Mouse (Mus musculus) stomach, embryonic 15.5 days (tissue): ENCODE measurements around the gene Chmp2b. TPM values are rescaled to one million over a fixed set of nuclear protein-coding genes. Genes with fewer than 3 reads are reported as not detected.

Experiments
- ATAC-seq: fragments of 200-750 bp; cut with Nextera tagmentation; 2 replicates; pipeline ENCODE4 v1.8.0; 2017; ENCODE audit warnings: low read depth, moderate number of reproducible peaks, moderate TSS enrichment; ENCODE audit not compliant: insufficient read depth, low FRiP score
- H3K27ac ChIP-seq: fragments of 300-500 bp; sonication (generic); 2 replicates; pipeline ENCODE4 v1.5.1; 2015; ENCODE audit warnings: mild to moderate bottlenecking, inconsistent platforms
- H3K27me3 ChIP-seq: fragments of 300-500 bp; sonication (generic); replicated peaks from 2 replicates; pipeline ENCODE4 v1.6.1; 2015; ENCODE audit warnings: inconsistent platforms
- H3K36me3 ChIP-seq: fragments of 300-500 bp; sonication (generic); 2 replicates; pipeline ENCODE4 v1.6.1; 2015; ENCODE audit warnings: inconsistent platforms
- H3K4me1 ChIP-seq: fragments of 300-500 bp; sonication (generic); 2 replicates; pipeline ENCODE4 v1.6.1; 2015; ENCODE audit warnings: inconsistent platforms
- H3K4me2 ChIP-seq: fragments of 300-500 bp; sonication (generic); 2 replicates; pipeline ENCODE4 v1.6.1; 2015; ENCODE audit warnings: mild to moderate bottlenecking, inconsistent platforms
- H3K4me3 ChIP-seq: fragments of 300-500 bp; sonication (generic); replicated peaks from 2 replicates; pipeline ENCODE4 v1.5.1; 2015; ENCODE audit warnings: inconsistent platforms
- H3K9ac ChIP-seq: fragments of 300-500 bp; sonication (generic); 2 replicates; pipeline ENCODE4 v1.6.1; 2015; ENCODE audit warnings: inconsistent platforms
- H3K9me3 ChIP-seq: fragments of 300-500 bp; sonication (generic); 2 replicates; pipeline ENCODE4 v1.6.1; 2016; ENCODE audit warnings: inconsistent platforms
- WGBS: fragments of 180-500 bp; shearing (Covaris S2); methylation state at CpG from one replicate; pipeline ENCODE4 v1.1.7; 2015; 5-methylcytosine and 5-hydroxymethylcytosine counted together
- polyA plus RNA-seq: library from polyadenylated mRNA; unstranded; fragments of >200 nt; fragmentation: Nextera tagmentation; extraction: Ambion mirVana; gene quantifications from 2 replicates; pipeline ENCODE4 v1.2.1, GENCODE M21; 2015

The Chmp2b gene
- 107 and 110 TPM in 2 replicates for polyA plus RNA-seq

GRCm38 (mm10) chr16:65561963-65562863 is at the start of gene Chmp2b:
TSS of gene Chmp2b (minus strand) at chr16:65562726.
- peak within 1 kb of the TSS; percentile 97 for H3K9ac ChIP-seq

GRCm38 (mm10) chr16:65611678-65612077 is 49.2 kb upstream of the Chmp2b start:
- H3K4me3 ChIP-seq, result no peak overlapping the region
- H3K27ac ChIP-seq, result no peak overlapping the region
- no peak overlapping the region for H3K9ac ChIP-seq
- H3K27me3 ChIP-seq, result no peaks in the 10 kb centered on the region
- no peaks in the 10 kb centered on the region for H3K4me1 ChIP-seq
- H3K4me2 ChIP-seq, result no peak overlapping the region
- no peak for ATAC-seq
- no peaks in the 10 kb centered on the region for H3K9me3 ChIP-seq
- no peaks in the 10 kb centered on the region for H3K36me3 ChIP-seq
- WGBS, result 86% methylated on average over 1 of the region's 1 CpGs

More at GRCm38 (mm10) chr16:65561963-65562863, at the start of gene Chmp2b:
- ATAC-seq, result peak; percentile 88
- Histone ChIP-seq H3K27me3 (no peaks in the 10 kb centered on the region), H3K4me1 (peaks cover 4% of the 10 kb centered on the region; the same call in 1 of the 2 replicates), H3K36me3 (no peaks in the 10 kb centered on the region), H3K27ac (peak within 1 kb of the TSS; percentile 78), H3K4me3 (peak within 1 kb of the TSS; percentile 98), H3K4me2 (peak within 1 kb of the TSS; percentile 74), H3K9me3 (no peaks in the 10 kb centered on the region)
- under 1% methylated on average over 68 of the region's 69 CpGs for WGBS

- no peaks in the 10 kb centered on the region for H3K36me3 ChIP-seq
- H3K9me3 ChIP-seq, result no peaks in the 10 kb centered on the region
- H3K27me3 ChIP-seq, result no peaks in the 10 kb centered on the region
- no peaks in the 10 kb centered on the region for H3K4me1 ChIP-seq
- no peak overlapping the region for H3K9ac ChIP-seq
- no peak overlapping the region for H3K4me2 ChIP-seq
- ATAC-seq, result no peak
- WGBS, result 90% methylated on average over 4 of the region's 4 CpGs
- no peak overlapping the region for H3K27ac ChIP-seq
- H3K4me3 ChIP-seq, result no peak overlapping the region
These were observed 38.3 kb upstream of the Chmp2b start for GRCm38 (mm10) chr16:65600798-65601197.

DNA sequence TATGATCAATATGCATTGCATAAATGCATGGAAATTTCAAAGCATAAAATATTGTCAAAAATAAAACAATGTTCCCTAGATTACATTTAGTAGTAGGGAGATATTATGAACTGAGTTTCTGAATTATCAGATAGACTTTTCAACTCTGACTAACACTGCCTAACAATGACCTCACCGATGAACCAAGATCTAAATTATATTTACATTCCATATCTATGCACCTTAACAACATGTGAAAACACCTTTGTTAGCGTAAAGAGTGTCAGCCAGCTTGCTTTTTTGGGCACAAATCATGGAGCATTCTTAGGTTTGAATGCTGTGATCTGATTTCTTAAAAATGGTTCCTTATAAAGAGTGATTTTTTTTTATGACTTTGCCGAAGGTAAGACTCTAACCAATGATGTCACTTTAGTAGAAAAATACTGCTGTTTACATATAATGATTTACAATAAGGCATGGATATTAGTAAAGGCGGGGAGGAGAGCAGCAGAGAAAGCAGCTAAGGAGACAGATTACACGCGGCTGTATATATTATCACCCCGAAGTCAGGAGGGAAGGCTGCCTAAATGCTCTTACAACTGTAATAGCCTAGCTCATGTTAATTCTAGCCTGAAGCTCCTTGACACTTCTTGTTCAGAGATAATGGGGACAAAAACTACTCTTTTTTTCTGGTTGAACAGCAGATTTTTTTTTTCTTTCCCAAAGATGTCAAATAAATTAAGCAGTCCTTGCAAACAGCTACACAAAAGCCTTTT is 23.8 kb upstream of the Chmp2b start:
- no peak overlapping the region for H3K4me3 ChIP-seq
- no peaks in the 10 kb centered on the region for H3K27me3 ChIP-seq
- WGBS, result 31% methylated on average over 7 of the region's 7 CpGs
- no peak overlapping the region for H3K27ac ChIP-seq
- no peak overlapping the region for H3K9ac ChIP-seq
- no peak for ATAC-seq
- no peak overlapping the region for H3K4me2 ChIP-seq
- no peaks in the 10 kb centered on the region for H3K36me3 ChIP-seq
- H3K9me3 ChIP-seq, result no peaks in the 10 kb centered on the region
- no peaks in the 10 kb centered on the region for H3K4me1 ChIP-seq

- no peaks in the 10 kb centered on the region for H3K27me3 ChIP-seq
- H3K36me3 ChIP-seq, result no peaks in the 10 kb centered on the region
- no peak overlapping the region for H3K4me3 ChIP-seq
- no peaks in the 10 kb centered on the region for H3K4me1 ChIP-seq
- no peak for ATAC-seq
- H3K9me3 ChIP-seq, result no peaks in the 10 kb centered on the region
- H3K27ac ChIP-seq, result no peak overlapping the region
- 83% methylated on average over 2 of the region's 2 CpGs for WGBS
- no peak overlapping the region for H3K9ac ChIP-seq
- H3K4me2 ChIP-seq, result no peak overlapping the region
These were observed 23.2 kb upstream of the Chmp2b start for GRCm38 (mm10) chr16:65585699-65586098.

DNA sequence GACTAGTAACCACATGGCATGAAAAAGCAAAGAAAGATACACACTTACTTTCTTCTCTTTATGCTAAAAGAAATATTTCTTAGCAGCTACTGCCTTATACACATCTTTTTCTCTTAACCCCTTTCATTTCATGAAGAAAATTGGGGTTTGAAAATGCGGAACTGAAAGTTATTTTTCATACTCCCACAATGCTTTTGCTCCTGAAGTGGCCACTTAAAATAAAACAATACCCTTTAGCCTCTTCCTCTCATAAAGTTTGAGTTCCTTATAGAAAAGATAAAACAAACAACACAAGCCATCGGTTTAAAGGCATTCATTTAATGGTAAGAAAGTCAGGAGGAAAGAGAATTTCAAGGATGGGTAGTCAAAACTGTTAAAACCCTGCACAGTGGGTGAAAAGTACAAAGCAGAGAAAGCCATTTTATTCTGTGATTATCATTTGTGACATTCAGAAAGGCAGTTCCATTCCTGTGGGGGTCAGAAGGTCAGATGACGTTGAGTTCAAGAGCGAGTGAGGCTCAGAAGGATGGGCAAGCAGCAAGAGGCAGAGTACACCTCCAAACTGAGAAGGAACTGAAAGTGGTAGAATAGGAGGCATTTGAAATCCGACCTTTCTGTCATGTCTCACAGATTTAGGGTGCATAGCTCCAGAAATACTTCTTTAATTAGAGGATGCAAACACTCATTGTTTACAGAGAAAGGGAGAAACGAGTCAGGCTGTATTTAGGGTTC is 14.9 kb upstream of the Chmp2b start:
- Histone ChIP-seq H3K36me3 (no peaks in the 10 kb centered on the region), H3K27ac (no peak overlapping the region), H3K4me3 (no peak overlapping the region), H3K27me3 (no peaks in the 10 kb centered on the region), H3K9me3 (no peaks in the 10 kb centered on the region), H3K4me2 (no peak overlapping the region), H3K9ac (no peak overlapping the region), H3K4me1 (no peaks in the 10 kb centered on the region)
- 59% methylated on average over 6 of the region's 6 CpGs for WGBS
- ATAC-seq, result no peak

- WGBS, result 75% methylated on average over 4 of the region's 4 CpGs
- Histone ChIP-seq H3K4me3 (no peak overlapping the region), H3K27me3 (no peaks in the 10 kb centered on the region), H3K27ac (no peak overlapping the region), H3K9me3 (no peaks in the 10 kb centered on the region), H3K4me1 (no peaks in the 10 kb centered on the region), H3K9ac (no peak overlapping the region), H3K36me3 (no peaks in the 10 kb centered on the region), H3K4me2 (no peak overlapping the region)
- no peak for ATAC-seq
These were observed 6.3 kb upstream of the Chmp2b start for GRCm38 (mm10) chr16:65568853-65569252.

DNA sequence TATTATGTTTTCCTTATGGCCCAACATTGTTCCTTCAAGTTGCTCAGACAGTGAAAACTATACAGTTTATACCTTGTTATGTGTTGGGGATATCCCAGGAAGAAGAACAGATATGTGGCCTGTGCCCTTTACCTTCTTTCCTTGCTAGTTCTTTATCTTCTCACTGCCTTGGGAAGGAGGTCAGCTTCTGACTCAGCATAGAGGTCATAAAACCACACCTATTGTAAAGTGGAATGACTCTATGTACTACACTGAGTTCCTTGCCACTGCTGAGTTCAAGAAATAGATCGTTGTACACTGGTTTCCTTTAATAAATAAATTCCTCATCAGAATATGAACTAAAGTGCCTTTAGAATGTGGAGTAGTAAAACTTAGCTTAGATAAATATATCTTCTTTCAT is 2.4 kb upstream of the Chmp2b start:
- Histone ChIP-seq H3K4me1 (peaks cover 2% of the 10 kb centered on the region; the same call in 1 of the 2 replicates), H3K9me3 (no peaks in the 10 kb centered on the region), H3K27me3 (no peaks in the 10 kb centered on the region), H3K27ac (no peak overlapping the region), H3K4me3 (no peak overlapping the region), H3K9ac (no peak overlapping the region), H3K36me3 (no peaks in the 10 kb centered on the region), H3K4me2 (no peak overlapping the region)
- no peak for ATAC-seq
- whole genome bisulfite sequencing, result 84% methylated on average over 1 of the region's 1 CpGs

DNA sequence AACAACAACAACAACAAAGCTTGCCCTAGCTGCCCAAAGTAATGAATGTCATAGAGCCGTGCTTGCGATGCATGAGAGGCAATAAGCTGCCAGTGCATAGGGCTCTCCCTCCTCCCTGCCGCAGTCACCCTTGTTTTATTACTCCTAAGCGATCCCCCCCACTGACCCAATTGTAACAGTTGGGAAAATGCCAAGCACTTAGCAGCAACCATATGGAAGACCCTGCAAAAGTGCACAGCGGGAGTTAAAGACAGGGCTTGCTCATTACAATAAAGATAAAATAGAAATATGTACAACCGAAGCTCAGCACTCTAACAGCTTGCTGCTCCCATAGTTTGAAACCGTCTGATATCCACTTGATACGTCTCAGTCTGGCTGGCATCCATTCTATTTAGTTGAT is 1.8 kb upstream of the Chmp2b start:
- no peak for ATAC-seq

GRCm38 (mm10) chr16:65562864-65563206 is 309 bp upstream of the Chmp2b start:
- peak overlapping the region; percentile 98 for H3K4me3 ChIP-seq
- peak overlapping the region; percentile 97; the same call in 1 of the 2 replicates for H3K9ac ChIP-seq
- ATAC-seq, result peak; percentile 45
- H3K4me2 ChIP-seq, result peak overlapping the region; percentile 74
- WGBS, result under 1% methylated on average over 10 of the region's 10 CpGs
- H3K27me3 ChIP-seq, result no peaks in the 10 kb centered on the region
- H3K27ac ChIP-seq, result no peak overlapping the region
- no peaks in the 10 kb centered on the region for H3K36me3 ChIP-seq
- peaks cover 4% of the 10 kb centered on the region; the same call in 1 of the 2 replicates for H3K4me1 ChIP-seq
- no peaks in the 10 kb centered on the region for H3K9me3 ChIP-seq

More for the DNA sequence above, 1.8 kb upstream of the Chmp2b start:
- Histone ChIP-seq H3K27ac (no peak overlapping the region), H3K4me3 (no peak overlapping the region), H3K9ac (no peak overlapping the region), H3K4me1 (peaks cover 3% of the 10 kb centered on the region; the same call in 1 of the 2 replicates), H3K9me3 (no peaks in the 10 kb centered on the region), H3K4me2 (no peak overlapping the region), H3K27me3 (no peaks in the 10 kb centered on the region), H3K36me3 (no peaks in the 10 kb centered on the region)
- 63% methylated on average over 8 of the region's 8 CpGs for WGBS
